Mouse (Mus musculus): ENCODE measurements around the gene Eng.

Gene Eng

DNA sequence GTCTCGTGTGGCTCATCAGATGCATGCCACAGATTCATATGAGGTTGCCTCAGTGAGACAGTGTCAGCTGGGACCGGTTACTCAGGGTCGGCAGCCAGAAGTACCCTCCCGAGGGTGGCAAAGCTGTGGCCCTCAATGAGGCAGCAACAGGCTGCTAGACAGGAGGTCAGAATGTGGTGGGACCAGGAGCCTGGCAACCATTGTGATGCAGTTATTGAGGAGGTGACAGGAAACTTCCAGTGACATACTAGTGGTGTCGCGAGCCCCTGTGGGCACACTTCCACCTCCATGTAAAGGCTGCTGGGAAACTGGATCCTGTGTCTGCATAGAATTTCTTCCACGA lies 24.9 kb upstream of the Eng start, which contains the start of gene Ak1:
Gene Ak1 (plus strand): TSS at position 242 of the 343 bp plus-strand sequence.
- DNase-seq (ENCODE audit: low read depth, low spot score): no peak

DNA sequence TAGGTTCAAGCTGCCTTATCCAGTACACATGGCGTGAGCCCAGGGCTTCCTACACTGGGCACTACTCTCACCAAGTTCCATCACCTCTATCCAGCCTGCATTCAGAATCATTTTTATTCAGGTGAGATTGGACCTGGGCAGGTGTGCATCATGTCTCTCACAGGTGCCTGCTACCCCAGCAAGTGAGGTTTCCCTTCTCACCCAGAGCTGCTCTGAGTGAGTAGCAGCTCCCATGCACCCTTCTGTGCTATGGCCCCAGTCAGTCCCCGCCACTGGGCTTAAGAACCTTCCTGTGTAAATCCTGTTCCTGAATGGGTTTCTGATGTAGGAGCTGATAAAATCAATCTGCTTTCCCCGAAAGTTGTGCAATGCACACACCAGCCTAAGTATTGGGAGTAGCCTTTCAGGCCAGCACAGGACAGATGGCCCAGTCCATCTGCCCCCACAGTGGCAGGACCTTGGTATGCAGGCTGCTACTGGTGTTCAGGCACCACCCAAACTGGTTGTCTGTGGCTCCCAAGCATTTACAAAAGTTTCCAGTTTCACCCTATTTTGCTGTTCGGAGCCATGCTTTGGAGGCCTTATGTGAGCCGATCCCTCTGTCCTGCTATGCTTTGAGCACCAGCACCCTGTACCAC lies 22.2 kb upstream of the Eng start:
- no peak for DNase-seq (ENCODE audit: low read depth, low spot score)

DNA sequence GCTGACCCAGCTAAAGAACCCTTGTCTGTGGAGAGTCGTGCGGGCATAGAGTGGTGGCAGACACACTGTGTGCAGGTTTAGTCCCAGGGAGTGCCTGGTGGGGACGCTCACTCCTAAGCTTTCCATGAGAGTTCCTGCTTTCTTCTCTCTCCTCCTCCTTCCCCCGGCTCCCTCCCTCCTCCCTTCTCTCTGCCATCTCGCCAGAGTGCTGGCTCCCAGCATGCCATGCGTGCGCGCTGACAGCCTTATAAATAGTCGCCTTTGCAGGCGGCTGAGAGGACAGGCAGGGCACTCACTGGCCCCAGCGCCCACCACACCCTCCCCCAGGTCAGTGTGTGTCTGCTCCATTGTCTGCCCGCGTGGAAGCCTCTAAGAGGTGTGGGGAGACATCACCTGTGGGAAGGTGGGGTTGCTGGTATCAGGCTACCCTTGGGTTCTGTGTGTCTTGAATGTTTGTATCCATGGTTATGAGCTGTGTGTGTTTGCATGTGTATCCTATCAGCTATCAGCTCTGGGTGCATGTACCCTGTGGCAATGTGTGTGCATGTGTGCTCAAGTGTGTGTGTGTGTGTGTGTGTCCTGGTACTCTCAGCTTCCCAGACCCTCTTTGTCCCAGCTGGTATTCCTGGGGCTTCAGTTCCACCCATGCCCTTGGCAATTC lies 21.1 kb upstream of the Eng start:
- DNase-seq (ENCODE audit: low read depth, low spot score): no peak

DNA sequence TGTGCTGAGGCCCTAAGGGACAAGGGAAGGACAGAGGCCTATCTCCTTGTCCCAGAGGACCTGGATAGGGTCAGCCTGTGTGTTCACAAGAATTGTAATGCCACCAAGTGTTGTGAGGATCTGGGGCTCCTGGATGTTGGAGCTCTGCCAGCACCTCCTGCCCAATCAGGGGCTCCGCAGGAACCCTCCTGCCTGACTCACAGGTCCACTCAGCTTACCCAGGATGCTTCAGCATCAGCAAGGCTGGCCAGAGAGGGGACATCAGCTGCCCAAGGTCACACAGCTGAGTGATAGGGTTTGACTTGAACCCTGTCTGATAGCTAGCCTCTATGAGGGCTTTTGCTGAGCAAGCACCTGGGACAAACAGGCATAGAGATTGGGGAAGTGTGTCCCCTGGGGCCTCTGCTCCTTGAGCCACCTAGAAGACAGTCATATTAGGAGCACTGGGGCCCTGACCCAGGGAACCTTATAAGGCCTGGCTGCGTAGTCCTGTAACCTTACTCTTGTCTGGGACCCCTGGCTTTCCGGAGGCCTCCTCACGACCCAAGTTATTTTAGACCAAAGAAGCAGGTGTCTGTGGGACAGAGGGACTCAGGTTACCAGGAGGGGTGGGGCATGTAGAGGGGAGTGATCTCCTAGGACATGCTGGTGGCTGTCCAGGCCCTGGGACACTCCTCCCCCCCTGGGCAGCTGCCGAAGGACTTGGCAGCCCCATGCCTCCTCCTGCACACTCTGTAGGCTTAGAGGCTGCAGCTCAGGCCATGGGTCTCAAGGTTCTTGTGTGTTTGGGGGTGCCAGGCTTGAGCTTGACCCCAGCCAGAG lies 20.3 kb upstream of the Eng start:
- no peak for DNase-seq (ENCODE audit: low read depth, low spot score)

DNA sequence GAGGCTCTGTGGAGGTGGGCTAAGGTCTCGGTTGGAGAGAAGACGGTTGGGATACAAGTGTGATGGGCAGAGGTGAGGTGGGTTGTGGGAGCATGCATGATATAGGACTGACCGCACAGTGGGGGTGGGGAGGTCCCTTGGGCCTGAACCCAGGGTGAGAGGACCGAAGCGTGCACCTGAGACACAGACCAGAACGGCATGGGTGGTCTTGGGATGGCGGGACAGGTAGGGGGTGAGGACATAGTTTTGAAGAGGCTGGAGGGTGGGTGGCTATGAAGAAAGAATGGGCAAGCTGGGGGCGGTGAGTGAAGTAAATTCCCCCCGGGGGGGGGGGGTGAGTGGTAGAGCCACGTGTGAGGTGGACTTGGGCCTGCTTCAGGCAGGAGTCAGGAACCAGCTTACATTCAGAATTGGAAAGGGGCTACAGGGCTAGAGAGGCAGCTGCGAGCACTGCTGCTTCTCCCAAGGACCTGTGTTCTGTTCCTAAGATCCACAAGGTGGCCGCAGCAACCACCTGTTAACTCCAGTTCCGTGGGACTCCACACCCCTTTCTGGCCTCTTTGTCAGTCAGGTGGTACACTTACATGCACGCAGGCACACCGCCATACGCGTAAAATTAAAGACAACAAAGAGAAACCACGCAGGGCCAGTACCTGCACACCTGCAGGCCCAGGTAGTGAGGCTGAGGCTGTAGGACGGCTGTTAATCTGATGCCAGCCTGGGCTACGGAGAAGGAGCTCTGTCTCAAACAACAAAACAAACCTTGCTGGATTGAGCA lies 18.9 kb upstream of the Eng start:
- no peak for DNase-seq (ENCODE audit: low read depth, low spot score)

DNA sequence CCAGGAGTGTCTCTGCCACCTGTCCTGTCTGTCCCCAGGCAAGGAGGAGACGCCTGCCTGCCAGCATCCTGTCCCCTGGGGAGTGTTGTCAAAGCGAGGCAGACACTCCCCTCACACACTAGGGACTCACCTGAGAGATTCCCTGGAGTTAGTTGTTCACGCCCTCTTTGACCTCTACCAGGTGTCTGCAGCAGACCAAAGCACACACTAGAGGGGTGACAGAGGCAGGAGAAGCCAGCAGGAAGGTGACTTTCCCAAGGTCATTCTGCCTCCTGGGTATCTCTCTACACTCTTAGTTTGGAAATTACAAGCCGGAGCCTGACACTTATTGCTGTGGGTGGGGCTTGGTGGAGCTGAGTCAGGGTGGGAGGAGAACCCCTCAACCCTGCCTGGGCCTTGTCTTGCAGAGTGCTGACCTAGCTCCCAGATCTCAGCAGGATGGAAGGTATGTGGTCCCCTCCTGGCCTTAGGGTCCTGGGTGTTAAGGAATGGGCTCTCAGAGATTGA lies 18.3 kb upstream of the Eng start:
- peak; percentile 79 for DNase-seq (ENCODE audit: low read depth, low spot score)

DNA sequence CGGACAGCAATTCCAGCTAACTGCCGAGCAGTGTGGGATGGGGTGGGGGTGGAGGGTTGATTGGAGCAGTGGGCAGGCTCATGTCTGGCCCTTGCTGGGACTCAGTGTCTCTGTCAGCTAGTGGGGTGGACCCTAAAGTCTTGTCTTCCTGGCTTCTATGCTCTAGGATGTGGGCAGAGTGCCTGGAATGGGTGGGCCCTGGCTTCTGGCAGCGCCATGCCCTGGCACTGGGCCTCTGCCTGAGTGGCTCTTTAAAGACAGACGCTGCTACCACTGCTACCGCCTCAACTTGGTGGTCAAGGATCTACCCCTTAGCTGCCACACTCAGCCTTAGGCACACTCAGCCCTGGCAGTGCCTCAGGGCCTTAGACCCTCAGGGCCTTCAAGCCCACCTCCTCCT lies 17.7 kb upstream of the Eng start:
- DNase-seq (ENCODE audit: low read depth, low spot score): peak; percentile 92

DNA sequence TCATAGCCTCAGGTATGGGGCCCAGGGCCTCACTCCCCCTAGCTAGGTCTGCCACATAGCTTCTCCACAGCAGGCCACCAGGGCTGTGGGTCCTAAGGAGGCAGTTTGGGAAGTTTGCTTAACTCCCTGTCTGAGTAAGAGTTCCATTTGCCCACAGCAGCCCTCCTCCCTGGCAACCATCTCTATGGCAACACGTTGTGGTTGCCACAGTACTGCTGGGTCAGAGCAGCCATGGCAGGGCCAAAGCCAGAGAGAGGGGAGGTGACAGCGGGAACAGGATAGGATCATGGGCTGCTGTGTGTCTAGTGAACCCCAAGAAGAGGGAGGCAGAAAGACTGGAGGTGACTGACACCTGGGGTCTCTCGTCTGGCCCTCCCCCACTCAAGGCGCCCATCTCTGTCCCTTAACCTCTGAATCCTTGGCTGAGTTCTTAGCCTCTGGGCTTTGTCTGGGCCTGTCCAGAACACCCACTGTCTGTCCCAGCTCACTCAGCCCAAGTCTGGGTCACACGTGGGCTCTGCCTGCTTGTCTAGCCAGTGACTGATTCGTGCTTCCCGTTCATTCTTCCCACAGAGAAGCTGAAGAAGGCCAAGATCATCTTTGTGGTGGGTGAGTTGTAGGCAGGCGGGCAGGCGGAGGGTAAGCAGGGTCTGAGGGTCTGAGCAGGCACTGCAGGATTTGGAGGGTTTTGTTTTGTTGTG lies 17.0 kb upstream of the Eng start:
- DNase-seq (ENCODE audit: low read depth, low spot score): peak; percentile 98

DNA sequence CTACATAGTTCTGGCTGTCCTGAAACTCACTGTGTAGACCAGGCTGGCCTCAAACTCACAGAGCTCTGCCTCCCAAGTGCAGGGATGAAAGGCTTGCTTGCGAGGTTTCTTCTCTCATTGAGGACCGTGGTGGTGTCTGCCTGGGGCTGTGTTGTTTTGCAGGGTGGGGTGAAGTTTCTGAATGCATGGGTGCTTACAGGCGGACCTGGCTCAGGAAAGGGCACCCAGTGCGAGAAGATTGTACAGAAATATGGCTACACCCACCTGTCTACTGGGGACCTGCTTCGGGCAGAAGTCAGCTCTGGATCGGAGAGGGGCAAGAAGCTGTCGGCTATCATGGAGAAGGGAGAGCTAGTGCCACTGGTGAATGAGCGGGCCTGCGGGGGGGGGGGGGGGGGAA lies 16.4 kb upstream of the Eng start:
- DNase-seq (ENCODE audit: low read depth, low spot score): no peak

DNA sequence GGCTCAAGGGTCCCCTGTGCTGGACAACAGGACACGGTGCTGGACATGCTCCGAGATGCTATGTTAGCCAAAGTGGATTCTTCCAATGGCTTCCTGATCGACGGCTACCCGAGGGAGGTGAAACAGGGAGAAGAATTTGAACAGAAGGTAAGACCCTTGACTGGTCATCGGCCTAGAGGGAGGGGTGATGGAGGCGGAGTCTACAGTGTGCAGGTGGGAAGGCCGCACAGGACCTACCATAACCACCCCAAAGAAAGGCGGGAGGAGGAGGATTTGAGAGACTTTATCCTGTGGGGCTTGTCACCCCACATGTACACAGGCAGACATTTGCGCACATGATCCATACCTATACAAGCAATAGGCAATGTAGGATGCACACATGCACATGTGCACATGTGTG lies 15.3 kb upstream of the Eng start:
- DNase-seq (ENCODE audit: low read depth, low spot score): no peak

DNA sequence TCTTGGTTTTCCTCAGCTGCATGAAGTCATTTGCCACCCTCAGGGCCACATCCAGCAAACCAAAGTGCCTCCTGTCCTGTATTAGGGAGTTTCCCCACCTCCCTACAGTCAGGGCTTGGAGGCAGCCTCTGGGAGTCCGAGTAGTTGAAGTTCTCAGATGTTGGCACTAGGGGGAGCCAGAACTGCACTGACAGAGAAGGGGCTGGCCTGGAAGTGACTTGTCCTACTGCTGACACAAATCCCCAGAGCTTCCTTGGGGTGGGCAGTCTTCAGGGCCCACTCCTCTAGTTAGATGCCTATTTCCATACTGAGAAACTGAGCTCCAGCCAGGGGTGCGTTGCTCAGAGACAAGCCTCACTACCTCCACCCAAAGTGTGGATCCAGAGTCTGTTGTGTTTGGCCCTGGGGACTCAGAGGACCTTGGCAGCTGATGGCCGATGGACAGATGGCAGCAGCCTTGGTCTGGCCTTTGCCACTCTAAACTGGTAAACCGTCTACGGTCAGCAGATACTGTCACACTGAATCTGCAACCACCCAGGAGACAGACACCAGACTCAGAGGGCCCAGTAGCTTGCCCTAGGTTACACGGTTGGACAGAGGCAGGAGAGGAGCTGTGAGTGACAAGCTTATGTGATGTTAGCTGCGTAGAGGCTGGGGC lies 14.5 kb upstream of the Eng start:
- peak; percentile 96 for DNase-seq (ENCODE audit: low read depth, low spot score)

DNA sequence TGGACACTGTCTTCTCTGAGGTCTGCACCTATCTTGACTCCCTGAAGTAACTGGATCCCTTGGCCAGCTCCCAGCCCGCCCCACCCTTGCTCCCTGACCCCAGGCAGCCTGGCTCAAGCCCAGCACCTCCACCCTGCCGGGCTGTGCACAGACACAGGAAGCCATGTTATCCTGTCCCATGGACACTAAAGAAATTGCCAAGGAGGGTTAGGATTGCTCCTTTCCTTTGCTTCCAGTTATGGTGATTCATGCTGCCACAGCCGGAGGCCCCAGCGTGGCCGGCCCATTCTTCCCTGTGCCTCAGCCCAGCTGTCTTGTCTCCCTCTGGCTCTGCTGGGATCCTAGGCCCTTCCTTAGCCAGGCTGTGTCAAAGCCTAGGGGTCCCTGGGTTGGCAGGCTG lies 12.7 kb upstream of the Eng start:
- DNase-seq (ENCODE audit: low read depth, low spot score): peak; percentile 80

DNA sequence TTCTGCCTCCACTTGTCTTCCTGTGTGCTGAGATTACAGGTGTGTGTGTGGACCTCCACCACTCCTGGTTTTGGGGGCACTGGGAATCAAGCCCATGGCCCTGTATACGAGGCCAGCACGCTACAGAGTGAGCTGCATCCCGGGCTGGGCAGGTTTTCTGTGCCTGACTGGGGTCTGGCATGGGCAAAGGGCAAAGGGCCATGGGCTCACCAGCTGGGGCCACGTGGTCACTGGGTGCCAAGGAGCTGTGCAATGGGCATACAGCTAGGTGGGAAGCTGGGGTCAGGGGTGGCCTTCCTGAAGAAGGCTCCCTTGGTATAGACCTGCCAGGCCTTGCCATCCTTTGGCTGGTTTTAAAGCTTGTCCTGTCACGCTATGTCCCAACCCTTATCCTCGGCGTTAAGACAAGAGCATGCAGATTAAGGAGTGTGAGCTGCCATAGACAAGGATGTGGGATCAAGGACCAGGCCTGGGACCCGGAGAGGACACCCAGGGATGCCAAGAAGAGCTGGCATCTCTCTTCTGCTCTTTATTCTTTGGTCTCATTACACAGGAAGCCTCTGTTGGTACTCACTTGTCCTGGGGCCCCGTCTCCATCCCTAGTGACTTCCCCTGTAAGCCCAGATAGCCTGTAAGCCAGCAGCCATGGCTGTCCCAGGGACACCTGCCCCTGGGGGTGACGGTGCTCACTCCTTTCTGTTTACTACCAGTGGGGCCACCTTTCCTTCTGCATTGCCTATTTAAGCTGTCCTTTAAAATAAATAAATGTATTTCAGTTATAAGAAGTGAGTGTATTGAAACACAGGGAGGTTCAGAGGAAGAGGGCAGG lies 11.9 kb upstream of the Eng start:
- no peak for DNase-seq (ENCODE audit: low read depth, low spot score)

DNA sequence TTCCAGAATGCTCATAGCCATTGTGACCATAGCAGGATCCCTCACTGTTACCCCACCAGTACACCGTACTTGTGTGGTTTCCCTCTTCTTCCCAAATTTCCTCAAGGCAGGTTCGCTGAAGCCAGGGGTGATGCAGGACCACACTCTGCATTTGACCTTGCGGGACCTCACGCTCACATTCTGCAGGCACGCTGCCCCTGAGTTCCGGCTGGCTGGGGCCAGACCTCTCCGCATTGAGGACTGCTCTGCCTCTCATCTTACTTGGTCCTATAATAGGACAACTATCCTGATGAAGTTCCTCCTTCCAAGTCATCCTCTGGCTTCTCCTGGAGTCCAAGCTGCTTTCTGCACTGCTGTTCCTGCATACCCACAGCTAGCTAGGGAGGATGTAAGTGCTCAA lies 9.8 kb upstream of the Eng start:
- DNase-seq (ENCODE audit: low read depth, low spot score): no peak

DNA sequence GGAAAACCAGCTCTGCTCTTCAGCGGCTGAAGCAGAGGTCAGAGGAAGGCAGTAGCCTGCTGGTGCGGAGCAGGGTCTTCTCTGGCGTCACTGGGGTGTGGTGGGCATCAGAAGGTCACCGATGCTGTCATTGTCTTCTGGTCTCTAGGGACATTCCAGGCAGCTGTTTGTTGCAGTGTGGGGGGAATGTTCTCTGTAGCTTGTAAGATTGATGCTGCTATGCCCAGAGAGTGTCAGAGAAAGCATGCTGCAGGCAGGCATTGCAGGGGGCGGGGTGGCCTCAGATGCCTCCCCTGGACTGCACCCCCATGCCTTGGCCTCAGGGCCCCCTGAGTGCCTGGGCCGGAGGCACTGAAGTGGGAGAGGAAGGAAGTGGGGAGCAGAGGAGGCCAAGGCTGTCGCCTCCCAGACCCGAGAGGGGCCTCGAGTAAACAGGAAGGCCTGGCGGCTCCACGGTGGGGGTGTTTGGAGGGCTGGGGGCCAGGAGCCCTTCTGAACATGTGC lies 8.6 kb upstream of the Eng start:
- no peak for DNase-seq (ENCODE audit: low read depth, low spot score)

DNA sequence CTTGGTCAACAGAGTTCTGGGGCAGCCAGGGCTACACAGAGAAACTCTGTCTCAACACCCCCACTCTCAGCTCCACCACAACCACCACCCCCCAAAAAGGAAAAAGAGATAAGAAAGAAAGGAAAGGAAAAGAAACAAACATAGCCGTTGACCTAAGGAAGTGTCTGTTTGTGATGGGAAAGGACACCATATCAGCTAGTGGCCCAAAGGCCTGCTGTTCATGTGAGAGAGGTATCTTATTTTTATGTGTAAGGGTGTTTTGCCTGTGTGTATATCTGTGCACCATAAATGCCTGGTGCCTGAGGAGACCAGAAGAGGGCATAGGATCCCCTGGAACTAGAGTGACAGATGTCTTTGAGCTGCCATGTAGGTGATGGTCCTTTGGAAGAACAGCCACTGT lies 6.8 kb upstream of the Eng start:
- no peak for DNase-seq (ENCODE audit: low read depth, low spot score)

DNA sequence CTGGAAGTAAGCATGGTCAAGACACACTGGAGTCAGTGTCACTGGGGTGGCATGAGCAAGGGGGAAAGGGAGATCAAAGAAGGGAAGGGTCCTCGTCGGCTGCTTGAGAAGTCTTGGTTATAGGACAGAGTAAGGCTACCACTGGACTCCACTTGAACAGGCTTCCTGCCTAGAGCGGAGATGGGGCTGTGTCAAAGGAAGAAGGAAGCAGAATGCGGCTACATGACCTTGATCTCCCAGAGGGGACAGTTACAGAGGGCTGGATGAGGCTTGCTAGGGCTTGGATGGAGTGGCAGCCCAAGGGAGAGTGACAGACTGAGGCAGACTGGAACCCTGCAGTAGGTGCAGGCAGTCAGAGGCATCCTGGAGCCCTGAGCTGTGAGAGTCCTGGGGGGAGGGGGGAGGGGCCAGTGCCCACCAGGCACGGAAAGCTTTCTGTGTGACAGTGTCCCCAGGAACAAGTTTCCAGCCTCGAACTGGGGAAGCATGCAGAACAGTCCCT lies 5.8 kb upstream of the Eng start:
- no peak for DNase-seq (ENCODE audit: low read depth, low spot score)

DNA sequence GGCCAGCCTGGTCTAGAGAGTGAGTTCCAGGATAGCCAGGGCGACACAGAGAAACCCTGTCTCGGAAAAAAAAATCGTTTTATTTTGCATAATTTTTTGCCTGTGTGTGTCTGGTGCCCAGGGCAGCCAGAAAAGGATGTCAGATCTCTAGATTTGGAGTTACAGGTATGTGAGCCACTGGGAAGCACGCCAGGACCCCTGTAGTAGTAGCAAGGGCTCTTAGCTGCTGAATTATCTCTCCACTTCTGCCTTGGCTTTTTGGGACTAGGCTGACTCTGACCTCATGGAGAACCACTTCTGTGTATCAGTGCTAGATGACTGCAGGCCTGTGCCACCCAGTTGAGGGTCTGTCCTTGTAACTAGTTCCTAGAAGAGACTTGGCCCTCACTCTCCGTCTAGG lies 4.6 kb upstream of the Eng start:
- DNase-seq (ENCODE audit: low read depth, low spot score): no peak

DNA sequence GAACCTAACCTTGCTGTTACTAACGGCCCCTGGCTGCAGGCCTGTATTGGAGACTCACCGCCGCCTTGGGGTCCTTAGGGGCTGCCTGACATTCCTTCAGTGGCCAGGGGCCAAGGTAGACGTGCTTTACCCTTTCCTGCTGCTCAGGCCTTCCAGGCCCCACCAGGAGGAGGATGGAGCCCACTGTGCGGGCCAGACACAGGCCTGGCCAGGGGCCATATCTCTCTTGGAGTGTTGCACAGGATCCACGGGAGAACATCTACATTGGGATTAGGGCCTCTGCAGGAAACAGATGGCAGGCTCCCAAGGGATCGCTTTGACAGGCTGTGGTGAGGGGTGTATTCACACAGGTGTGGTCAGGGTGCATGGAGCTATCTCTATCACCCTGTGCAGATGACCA lies 3.6 kb upstream of the Eng start:
- no peak for DNase-seq (ENCODE audit: low read depth, low spot score)

DNA sequence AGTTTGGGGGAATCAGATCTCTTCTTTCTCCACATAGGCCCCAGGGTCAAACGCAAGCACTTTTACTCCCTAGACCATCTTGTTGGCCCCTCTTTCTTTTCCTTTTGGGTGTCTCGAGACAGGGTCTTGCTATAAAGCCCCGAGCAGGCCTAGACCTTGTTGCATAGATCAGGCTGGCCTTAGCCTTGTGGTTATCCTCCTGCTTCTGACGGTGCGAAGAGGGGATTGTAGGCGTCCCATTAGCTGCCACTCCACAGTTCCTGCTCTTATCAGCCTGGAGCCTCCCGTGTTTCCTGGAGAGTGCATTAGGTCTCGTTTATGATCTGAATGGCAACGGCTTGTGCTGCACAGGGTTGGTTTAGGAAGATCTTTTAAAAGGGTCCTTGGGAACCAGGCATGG lies 2.3 kb upstream of the Eng start:
- no peak for DNase-seq (ENCODE audit: low read depth, low spot score)

Data from 3T3-L1 (cell line).